Mouse (Mus musculus) cerebellum, adult 11-12 months (tissue): ENCODE results near the gene Fpgs.

Source experiments
- DNase-seq: peaks from one replicate; pipeline ENCODE4 v3.0.0; 2022

The Fpgs gene

GRCm38 (mm10) chr2:32693823-32694411 lies 10.0 kb downstream of the Fpgs start:
- DNase-seq = peak; percentile 96

DNA sequence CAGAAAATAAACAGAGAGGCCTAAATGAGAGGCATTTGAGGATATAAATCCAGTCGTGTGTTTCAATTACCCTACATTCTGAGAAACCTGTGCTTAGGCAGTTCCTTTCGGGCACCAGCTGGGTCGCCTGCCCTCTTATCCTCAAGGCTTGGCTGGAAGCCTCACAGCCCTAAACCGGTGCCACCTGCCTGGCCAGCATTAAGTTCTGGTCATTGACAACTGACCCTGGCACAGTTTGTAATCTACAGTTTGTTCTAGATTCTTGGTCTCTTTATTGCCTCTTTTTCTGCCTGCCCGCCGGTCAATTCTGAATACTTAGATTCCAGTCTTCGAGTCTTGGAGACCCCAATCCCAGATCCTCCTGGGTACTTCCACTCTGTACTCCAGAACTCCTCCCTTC lies 10.7 kb downstream of the Fpgs start:
- DNase-seq = peak; percentile 56

DNA sequence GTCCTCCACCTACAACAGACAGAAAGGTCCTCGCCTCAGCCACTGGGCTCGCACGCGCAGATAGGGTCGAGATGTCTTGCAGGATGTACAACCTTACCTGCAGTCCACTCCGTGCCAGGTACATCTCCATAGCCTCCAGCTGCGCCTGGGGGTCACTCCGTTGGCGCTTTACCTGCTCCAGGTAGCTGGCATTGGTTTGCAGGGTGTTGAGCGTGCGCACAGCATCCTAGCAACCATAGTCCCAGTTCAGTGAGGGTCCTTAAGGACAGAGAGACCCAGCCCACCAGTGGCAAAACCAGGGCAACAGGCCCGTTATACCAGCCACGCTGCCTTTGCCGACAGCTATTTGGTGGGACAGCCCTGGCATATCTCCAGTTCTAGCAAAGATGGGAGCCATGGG lies 11.4 kb downstream of the Fpgs start:
- peak; percentile 63 for DNase-seq

DNA sequence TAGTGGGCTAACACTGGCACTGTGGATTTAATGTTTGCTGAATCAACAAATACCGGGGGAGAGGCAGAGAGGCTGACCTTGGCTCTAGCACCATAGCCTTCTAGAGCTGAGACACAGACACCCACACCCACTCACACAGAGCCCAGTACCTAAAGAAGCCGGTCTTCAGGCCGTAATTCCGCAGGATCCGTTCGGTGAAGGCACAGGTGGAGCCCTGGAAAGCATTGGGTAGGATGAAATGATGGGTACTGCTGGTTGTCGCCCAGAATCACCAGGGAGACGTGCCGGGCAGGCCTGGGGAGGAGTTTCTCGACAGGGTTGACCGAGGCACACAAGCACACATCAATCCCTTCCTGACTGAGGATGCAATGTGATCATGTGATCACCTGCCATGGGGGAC lies 12.9 kb downstream of the Fpgs start:
- DNase-seq = no peak

- DNase-seq = peak; percentile 85
These were observed 14.5 kb downstream of the Fpgs start for GRCm38 (mm10) chr2:32689420-32689819.

- DNase-seq = no peak
These were observed 16.4 kb downstream of the Fpgs start for GRCm38 (mm10) chr2:32687562-32687961.

DNA sequence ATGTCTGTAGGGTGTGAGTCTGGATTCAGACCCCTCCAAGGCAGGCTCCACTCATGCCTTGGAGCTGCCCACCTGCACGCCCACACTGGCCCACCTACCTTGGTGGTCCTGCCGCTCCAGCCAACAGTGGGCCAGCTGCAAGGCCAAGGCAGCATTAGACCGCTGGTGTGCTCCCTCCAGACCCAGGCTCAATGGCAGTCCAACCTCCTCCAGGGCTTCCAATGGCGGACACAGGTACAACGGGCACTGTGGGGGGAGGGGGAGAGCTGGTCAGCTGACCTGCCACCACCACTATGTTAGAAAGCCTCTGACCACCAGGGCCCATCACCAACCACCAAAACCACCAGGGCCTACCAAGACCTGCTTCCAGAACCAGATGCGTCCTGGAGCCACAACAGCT lies 17.3 kb downstream of the Fpgs start:
- DNase-seq = no peak

DNA sequence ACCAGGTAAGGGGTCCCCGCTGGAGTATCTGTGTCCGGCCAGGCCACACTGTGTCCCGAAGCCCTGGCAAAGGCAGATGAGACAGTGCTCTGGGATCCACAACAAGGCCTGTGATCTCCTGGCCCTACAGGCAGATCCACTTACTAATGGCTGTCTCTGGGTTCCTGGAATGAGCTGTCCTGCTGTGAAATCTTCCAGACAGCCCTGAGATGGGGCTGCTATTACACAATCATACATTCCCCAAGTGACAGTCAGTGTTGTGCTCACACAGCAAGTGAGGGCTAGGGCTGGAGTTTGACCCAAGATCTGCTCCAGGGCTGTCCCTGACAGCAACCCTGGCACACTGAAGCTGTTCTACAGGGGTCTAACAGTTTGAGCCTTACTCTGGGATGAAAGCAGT lies 18.1 kb downstream of the Fpgs start:
- DNase-seq = no peak

- DNase-seq = no peak
These were observed 19.1 kb downstream of the Fpgs start for GRCm38 (mm10) chr2:32684681-32685428.

- DNase-seq = no peak
These were observed 20.2 kb downstream of the Fpgs start for GRCm38 (mm10) chr2:32683701-32684100.

- DNase-seq = no peak
These were observed 21.1 kb downstream of the Fpgs start for GRCm38 (mm10) chr2:32682721-32683417.

GRCm38 (mm10) chr2:32681754-32682153 lies 22.2 kb downstream of the Fpgs start:
- no peak for DNase-seq

DNA sequence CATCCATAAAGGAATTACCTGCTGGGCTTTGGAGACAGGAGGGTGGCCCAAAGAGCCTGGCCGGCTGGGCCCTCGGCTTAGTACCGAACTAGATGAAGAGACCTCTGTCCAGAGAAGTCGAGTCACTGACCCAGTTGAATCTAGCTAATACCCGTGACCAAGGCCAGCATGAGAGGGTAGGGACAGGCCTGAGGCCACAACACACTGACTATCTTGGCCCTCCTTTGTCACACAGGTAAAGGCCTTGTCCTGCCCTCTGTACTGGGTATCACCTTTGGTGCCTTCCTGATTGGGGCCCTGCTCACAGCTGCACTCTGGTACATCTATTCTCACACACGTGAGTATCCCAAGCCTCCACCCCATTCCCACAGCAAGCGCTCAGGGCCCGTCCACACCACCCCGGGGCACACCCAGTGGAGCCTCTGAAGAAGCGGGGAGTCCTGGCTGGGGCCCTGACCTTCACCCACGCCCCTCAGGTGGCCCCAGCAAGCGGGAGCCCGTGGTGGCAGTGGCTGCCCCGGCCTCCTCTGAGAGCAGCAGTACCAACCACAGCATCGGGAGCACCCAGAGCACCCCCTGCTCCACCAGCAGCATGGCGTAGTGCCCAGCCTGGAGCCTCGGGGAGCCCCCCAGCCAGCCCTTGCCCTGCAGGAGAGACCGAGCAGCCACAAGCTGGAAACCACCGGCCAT lies 22.8 kb downstream of the Fpgs start:
- no peak for DNase-seq

DNA sequence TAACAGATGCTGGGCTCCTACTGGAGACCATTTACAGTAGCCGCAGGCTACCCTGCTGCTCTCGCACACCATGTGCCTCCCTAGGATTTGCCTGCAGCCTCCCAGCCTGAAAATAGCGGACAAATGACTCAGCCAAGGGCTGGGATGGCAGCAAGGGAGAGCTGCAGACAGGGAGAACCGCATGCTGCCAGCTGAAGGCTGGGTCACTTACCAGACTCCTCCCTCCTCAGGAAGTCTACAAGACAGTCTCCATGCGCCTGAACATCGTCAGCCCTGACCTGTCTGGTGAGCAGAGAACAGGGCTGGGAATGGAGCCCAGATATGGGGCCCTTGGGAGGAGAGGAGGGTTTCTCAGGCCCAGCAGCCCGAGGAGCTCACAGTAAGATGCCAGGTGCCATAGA lies 23.9 kb downstream of the Fpgs start:
- no peak for DNase-seq

DNA sequence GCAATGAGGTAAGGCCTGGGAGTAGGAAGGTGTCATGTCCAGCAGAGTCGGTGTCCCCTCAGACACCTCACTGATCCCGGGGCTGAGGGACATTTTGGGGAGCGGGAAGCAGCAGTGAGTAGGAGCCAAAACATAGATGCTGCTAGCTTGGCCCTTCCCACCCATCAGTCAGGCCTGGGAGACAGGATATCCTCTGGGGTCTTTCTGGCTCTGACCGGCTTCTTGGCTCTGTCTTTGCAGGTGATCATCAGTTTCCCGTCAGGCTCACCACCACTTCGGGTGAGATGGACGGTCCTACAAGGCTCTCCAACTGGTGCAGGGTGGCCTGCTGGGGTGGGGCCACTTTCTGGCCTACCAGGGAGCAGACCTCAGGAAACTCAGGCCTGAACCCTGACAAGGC lies 26.3 kb downstream of the Fpgs start:
- DNase-seq = no peak

DNA sequence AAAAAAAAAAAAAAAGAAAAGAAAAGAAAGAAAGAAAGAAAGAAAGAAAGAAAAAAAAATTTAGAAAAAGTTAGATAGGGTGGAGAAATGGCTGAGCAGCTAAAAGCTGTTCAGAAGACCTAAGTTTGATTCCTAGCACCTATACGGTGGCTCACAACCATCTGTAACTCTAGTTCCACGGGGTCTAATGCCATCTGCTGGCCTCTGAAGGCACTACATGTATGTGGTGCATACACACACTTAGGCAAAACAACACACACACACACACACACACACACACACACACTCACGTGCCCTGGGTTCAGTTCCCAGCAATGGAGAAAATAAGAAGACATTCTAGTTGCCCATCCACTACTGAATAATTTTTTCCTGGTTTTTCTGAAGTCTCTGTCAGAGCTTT lies 27.1 kb downstream of the Fpgs start:
- no peak for DNase-seq

GRCm38 (mm10) chr2:32673176-32673917 lies 30.6 kb downstream of the Fpgs start:
- DNase-seq = no peak

DNA sequence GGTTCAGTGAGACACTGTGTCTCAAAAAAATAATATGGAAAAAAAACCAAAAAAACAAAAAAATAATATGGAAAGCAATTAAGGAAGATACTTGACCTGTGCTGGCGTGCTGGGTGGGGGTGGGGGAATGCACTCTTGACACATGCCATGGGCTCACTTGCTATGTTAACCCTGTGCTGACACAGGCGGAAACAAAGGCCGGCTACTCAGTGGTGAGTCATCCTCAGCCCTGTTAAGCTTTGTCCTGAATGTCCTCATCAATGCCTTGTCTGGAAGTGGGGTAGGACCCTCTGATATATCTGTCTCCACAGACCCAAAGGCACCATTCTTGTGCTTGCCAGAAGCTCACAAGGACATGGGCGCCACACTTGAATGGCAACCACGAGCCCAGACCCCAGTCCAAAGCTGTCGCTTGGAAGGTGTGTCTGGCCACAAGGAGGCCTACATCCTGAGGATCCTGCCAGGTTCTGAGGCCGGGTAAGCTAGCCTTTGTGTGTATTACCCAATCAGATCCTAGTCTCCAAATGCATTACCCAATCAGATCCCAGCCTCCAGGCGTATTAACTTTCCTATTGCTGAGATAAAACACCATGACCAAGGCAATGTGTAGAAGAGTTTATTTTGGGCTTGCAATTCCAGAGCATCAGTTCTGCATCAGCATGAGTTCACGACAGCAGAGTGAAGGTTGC lies 31.9 kb downstream of the Fpgs start:
- no peak for DNase-seq

DNA sequence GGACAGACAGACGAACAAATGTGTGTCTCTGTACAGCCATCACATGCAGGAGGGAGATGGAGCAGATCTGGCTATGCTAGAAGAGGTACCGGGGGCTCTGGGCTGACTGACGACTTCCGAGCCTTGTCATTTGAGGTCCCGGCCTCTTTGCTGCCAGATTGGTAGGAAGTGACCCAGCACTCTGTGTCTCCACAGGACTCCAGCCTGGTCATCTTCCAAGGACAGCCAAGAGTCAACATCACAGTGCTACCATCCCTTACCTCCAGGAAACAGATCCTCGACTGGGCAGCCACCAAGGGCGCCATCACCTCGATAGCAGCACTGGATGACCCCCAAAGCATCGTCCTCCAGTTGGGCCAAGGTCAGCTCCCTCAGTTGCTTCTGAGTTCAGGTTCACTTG lies 32.8 kb downstream of the Fpgs start:
- DNase-seq = no peak

- no peak for DNase-seq
These were observed 34.1 kb downstream of the Fpgs start for GRCm38 (mm10) chr2:32669876-32670275.

DNA sequence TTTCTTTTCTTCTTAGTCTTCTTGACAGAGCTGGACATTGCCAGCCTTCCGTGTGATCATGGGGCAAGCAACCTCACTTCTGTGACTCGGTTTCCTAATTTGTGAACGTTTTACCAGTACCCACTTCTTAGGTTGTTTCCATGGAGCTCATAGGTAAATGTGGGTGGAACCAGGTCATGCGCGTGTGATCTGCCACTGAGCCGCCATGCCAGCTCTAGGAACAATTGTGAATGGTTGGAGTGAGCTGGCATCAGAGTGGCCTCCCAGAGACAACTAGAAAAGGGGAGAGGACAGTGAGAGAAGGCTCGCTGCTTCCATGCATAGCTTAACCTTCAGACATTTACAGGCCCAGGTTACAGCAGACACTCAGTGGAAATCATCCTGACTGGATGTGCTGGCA lies 35.8 kb downstream of the Fpgs start:
- no peak for DNase-seq

- no peak for DNase-seq
These were observed 36.2 kb downstream of the Fpgs start for GRCm38 (mm10) chr2:32667775-32668174.
